Mouse (Mus musculus) neural tube, embryonic 12.5 days (tissue): ENCODE measurements around the gene Hspa1b. TPM values are rescaled to one million over a fixed set of nuclear protein-coding genes. Genes with fewer than 3 reads are reported as not detected.

ENCODE experiments used
- ATAC-seq: fragments of 200-750 bp; cut with Nextera tagmentation; 2 replicates; pipeline ENCODE4 v1.8.0; 2017; ENCODE audit warnings: low read depth, mild to moderate bottlenecking, moderate TSS enrichment, moderate library complexity; ENCODE audit not compliant: low FRiP score
- H3K27ac ChIP-seq: fragments of 300-500 bp; sonication (generic); 2 replicates; pipeline ENCODE4 v1.5.1; 2016
- H3K27me3 ChIP-seq: fragments of 300-500 bp; sonication (generic); replicated peaks from 2 replicates; pipeline ENCODE4 v1.6.1; 2016; ENCODE audit warnings: mild to moderate bottlenecking
- H3K36me3 ChIP-seq: fragments of 300-500 bp; sonication (generic); 2 replicates; pipeline ENCODE4 v1.6.1; 2016; ENCODE audit warnings: mild to moderate bottlenecking
- H3K4me1 ChIP-seq: fragments of 300-500 bp; sonication (generic); 2 replicates; pipeline ENCODE4 v1.6.1; 2016
- H3K4me2 ChIP-seq: fragments of 300-500 bp; sonication (generic); replicated peaks from 2 replicates; pipeline ENCODE4 v1.6.1; 2016; ENCODE audit warnings: mild to moderate bottlenecking
- H3K4me3 ChIP-seq: fragments of 300-500 bp; sonication (generic); 2 replicates; pipeline ENCODE4 v1.5.1; 2016
- H3K9ac ChIP-seq: fragments of 300-500 bp; sonication (generic); 2 replicates; pipeline ENCODE4 v1.6.1; 2016; ENCODE audit warnings: mild to moderate bottlenecking
- H3K9me3 ChIP-seq: fragments of 300-500 bp; sonication (generic); 2 replicates; pipeline ENCODE4 v1.6.1; 2016; ENCODE audit warnings: mild to moderate bottlenecking
- WGBS: fragments of 180-500 bp; shearing (Covaris S2); methylation state at CpG from one replicate; pipeline ENCODE4 v1.1.7; 2016; 5-methylcytosine and 5-hydroxymethylcytosine counted together
- polyA plus RNA-seq: library from polyadenylated mRNA; unstranded; fragments of >200 nt; fragmentation: Nextera tagmentation; extraction: Ambion mirVana; gene quantifications from 2 replicates; pipeline ENCODE4 v1.2.1, GENCODE M21; 2016

Gene Hspa1b
- polyA plus RNA-seq, 1 experiment from 2014 or later, result not detected

DNA sequence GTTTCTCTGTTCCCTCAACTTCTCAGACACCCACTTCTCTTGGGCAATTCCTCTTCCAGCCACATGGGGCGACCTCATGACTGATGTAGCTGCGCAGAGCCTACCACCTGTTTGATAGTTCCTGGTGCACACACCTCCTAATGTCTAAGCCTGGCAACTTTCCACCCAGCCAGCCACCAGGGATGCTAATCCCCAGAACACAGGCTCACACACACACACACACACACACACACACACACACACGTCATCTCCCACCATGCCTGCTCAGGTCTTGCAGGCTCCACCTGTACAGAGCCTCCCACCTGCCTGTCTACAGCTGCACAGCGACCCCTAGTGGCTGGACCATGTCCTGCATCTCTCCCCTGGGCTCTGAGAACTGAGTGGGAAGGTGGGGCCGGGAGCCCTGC is 47.1 kb downstream of the Hspa1b start:
- no peaks in the 10 kb centered on the region for H3K27me3 ChIP-seq
- no peak overlapping the region for H3K27ac ChIP-seq
- H3K36me3 ChIP-seq, result peaks cover 71% of the 10 kb centered on the region
- 48% methylated on average over 5 of the region's 5 CpGs for WGBS
- no peak overlapping the region for H3K9ac ChIP-seq
- H3K9me3 ChIP-seq, result no peaks in the 10 kb centered on the region
- no peak overlapping the region for H3K4me2 ChIP-seq
- ATAC-seq, result peak; percentile 48; the same call in 1 of the 2 replicates
- no peak overlapping the region for H3K4me3 ChIP-seq
- H3K4me1 ChIP-seq, result no peaks in the 10 kb centered on the region

DNA sequence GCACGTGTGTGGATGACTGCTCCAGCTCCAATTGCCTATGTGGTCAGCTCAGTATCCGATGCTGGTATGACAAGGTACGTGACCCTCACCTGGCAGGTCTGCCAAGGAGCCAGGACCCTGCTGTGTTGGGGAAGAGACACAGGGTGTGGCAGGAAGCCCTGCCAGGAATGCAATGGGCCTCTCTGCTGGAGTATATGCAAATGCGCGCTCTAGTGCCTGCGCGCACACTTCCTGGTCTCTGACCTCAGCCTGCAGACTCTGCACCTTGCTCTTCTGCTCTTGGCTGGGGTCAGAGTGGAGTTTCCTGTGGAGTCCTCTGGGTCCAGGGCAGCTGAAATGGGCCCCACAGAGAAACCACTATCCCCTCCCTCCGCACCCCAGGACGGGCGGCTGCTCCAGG is 48.1 kb downstream of the Hspa1b start:
- H3K36me3 ChIP-seq, result peaks cover 81% of the 10 kb centered on the region
- no peak overlapping the region for H3K9ac ChIP-seq
- no peaks in the 10 kb centered on the region for H3K4me1 ChIP-seq
- no peak overlapping the region for H3K4me2 ChIP-seq
- 93% methylated on average over 10 of the region's 10 CpGs for WGBS
- H3K4me3 ChIP-seq, result peak overlapping the region; percentile 7; the same call in 1 of the 2 replicates
- no peaks in the 10 kb centered on the region for H3K27me3 ChIP-seq
- no peak for ATAC-seq
- H3K9me3 ChIP-seq, result no peaks in the 10 kb centered on the region
- H3K27ac ChIP-seq, result no peak overlapping the region

Other genes starting within 250 kb of the Hspa1b start
- gene C4b, start 215.4 kb downstream of the Hspa1b start, polyA plus RNA-seq, result not detected in 2 replicates
- not detected in 2 replicates for gene Cyp21a1, start 154.7 kb downstream of the Hspa1b start, polyA plus RNA-seq
- gene Stk19, start 122.3 kb downstream of the Hspa1b start, polyA plus RNA-seq, result 30.8 and 30.9 TPM in 2 replicates
- 64.1 and 66.2 TPM in 2 replicates for gene Dxo, start 122.2 kb downstream of the Hspa1b start, polyA plus RNA-seq
- gene Skiv2l, start 109.0 kb downstream of the Hspa1b start, polyA plus RNA-seq, result 61.2 and 64.7 TPM in 2 replicates
- 95.9 and 98.6 TPM in 2 replicates for gene Nelfe, start 108.8 kb downstream of the Hspa1b start, polyA plus RNA-seq
- 2.0 and 3.0 TPM in 2 replicates for gene Cfb, start 96.7 kb downstream of the Hspa1b start, polyA plus RNA-seq
- gene Zbtb12, start 79.8 kb downstream of the Hspa1b start, polyA plus RNA-seq, result 11.5 and 12.0 TPM in 2 replicates
- not detected in 2 replicates for gene Gm20547, start 77.2 kb downstream of the Hspa1b start, polyA plus RNA-seq
- gene C2, start 61.0 kb downstream of the Hspa1b start, polyA plus RNA-seq, result 1.0 and 1.5 TPM in 2 replicates
- 113 and 117 TPM in 2 replicates for gene Ehmt2, start 60.8 kb downstream of the Hspa1b start, polyA plus RNA-seq
- not detected in 2 replicates for gene Slc44a4, start 44.8 kb downstream of the Hspa1b start, polyA plus RNA-seq
- 24.4 and 27.3 TPM in 2 replicates for gene Neu1, start 28.0 kb downstream of the Hspa1b start, polyA plus RNA-seq
- not detected in 2 replicates for gene Gm20481, start 10.7 kb upstream of the Hspa1b start, polyA plus RNA-seq
- 3.1 and 3.5 TPM in 2 replicates for gene Hspa1a, start 12.9 kb upstream of the Hspa1b start, polyA plus RNA-seq
- gene Hspa1l, start 13.5 kb upstream of the Hspa1b start, polyA plus RNA-seq, result 1.4 and 2.3 TPM in 2 replicates
- gene Lsm2, start 22.6 kb upstream of the Hspa1b start, polyA plus RNA-seq, result 150 and 158 TPM in 2 replicates
- gene Vars, start 41.7 kb upstream of the Hspa1b start, polyA plus RNA-seq, result 118 and 119 TPM in 2 replicates
- 0.06 and 0.15 TPM in 2 replicates for gene Vwa7, start 57.3 kb upstream of the Hspa1b start, polyA plus RNA-seq
- gene Sapcd1, start 68.8 kb upstream of the Hspa1b start, polyA plus RNA-seq, result 3.8 and 5.0 TPM in 2 replicates
- 3.1 and 4.1 TPM in 2 replicates for gene Msh5, start 87.5 kb upstream of the Hspa1b start, polyA plus RNA-seq
- 169 and 178 TPM in 2 replicates for gene Clic1, start 90.7 kb upstream of the Hspa1b start, polyA plus RNA-seq
- gene Ddah2, start 99.8 kb upstream of the Hspa1b start, polyA plus RNA-seq, result 564 and 591 TPM in 2 replicates
- not detected in 2 replicates for gene Ly6g6c, start 106.2 kb upstream of the Hspa1b start, polyA plus RNA-seq
- gene Mpig6b, start 106.9 kb upstream of the Hspa1b start, polyA plus RNA-seq, result 0.81 and 0.88 TPM in 2 replicates
- gene Ly6g6e, start 117.7 kb upstream of the Hspa1b start, polyA plus RNA-seq, result 0.38 and 0.57 TPM in 2 replicates
- gene Ly6g6d, start 118.8 kb upstream of the Hspa1b start, polyA plus RNA-seq, result 1.9 and 2.2 TPM in 2 replicates
- 0.23 and 0.84 TPM in 2 replicates for gene Ly6g6f, start 126.4 kb upstream of the Hspa1b start, polyA plus RNA-seq
- gene Abhd16a, start 130.0 kb upstream of the Hspa1b start, polyA plus RNA-seq, result 78.7 and 83.6 TPM in 2 replicates
- gene Ly6g5c, start 149.0 kb upstream of the Hspa1b start, polyA plus RNA-seq, result not detected in 2 replicates
- 1.1 TPM in 2 replicates for gene Ly6g5b, start 156.2 kb upstream of the Hspa1b start, polyA plus RNA-seq
- 24.9 and 28.0 TPM in 2 replicates for gene Gpank1, start 162.2 kb upstream of the Hspa1b start, polyA plus RNA-seq
- 289 and 295 TPM in 2 replicates for gene Csnk2b, start 162.8 kb upstream of the Hspa1b start, polyA plus RNA-seq
- 6.1 and 7.8 TPM in 2 replicates for gene D17H6S53E, start 167.1 kb upstream of the Hspa1b start, polyA plus RNA-seq
- 0.32 and 0.93 TPM in 2 replicates for gene Apom, start 172.8 kb upstream of the Hspa1b start, polyA plus RNA-seq
- gene Bag6, start 175.9 kb upstream of the Hspa1b start, polyA plus RNA-seq, result 82.8 and 84.5 TPM in 2 replicates
- gene Prrc2a, start 205.7 kb upstream of the Hspa1b start, polyA plus RNA-seq, result 205 and 224 TPM in 2 replicates
- 8.3 and 9.1 TPM in 2 replicates for gene Aif1, start 216.8 kb upstream of the Hspa1b start, polyA plus RNA-seq
- 6.8 and 7.0 TPM in 2 replicates for gene Lst1, start 229.2 kb upstream of the Hspa1b start, polyA plus RNA-seq
- gene Ltb, start 235.2 kb upstream of the Hspa1b start, polyA plus RNA-seq, result 0.39 and 0.57 TPM in 2 replicates
- 0.18 TPM in 1 of 2 replicates, not detected in the other for gene Tnf, start 242.8 kb upstream of the Hspa1b start, polyA plus RNA-seq
- gene Lta, start 246.1 kb upstream of the Hspa1b start, polyA plus RNA-seq, result not detected in 2 replicates